Comparison of ENCODE assay signal across 27 mouse cellular contexts in genomic region chr6:49174616-49175015, GRCm38 (mm10). TPM values are rescaled to one million over a fixed set of nuclear protein-coding genes. Genes with fewer than 3 reads are reported as not detected.
"Had no signal": no experiment of that assay in that cellular context is flagged by ENCODE, and none has a peak within 500 bp of the region (broad histone marks: within the 10 kb centered on the region; RNA-seq: fewer than 3 reads in every experiment).

No protein-coding gene starts in this region.

- DNase-seq: gastrocnemius, adult 2 months; gastrocnemius, postnatal 10 days; gastrocnemius, postnatal 25 days; heart, adult 18-20 months; heart, postnatal 10 days; heart, postnatal 4 days; kidney, adult 18-20 months; kidney, adult 8-10 months; kidney, postnatal 14 days; kidney, postnatal 4 days; liver; liver, embryonic 13.5 days; liver, postnatal 0 days had no signal

- ATAC-seq: hindbrain, embryonic 16.5 days; inflammation-experienced regulatory T-cells, adult 6 months; liver, postnatal 0 days had no signal

- H3K9me3 ChIP-seq: hindbrain, embryonic 10.5 days; hindbrain, embryonic 12.5 days; intestine, embryonic 15.5 days; limb, embryonic 10.5 days; limb, embryonic 12.5 days; liver, embryonic 13.5 days; liver, embryonic 15.5 days had no signal

- H3K27me3 ChIP-seq: hindbrain, embryonic 12.5 days; intestine, embryonic 15.5 days; limb, embryonic 12.5 days; liver, embryonic 13.5 days; liver, embryonic 15.5 days had no signal

- H3K4me2 ChIP-seq: heart, embryonic 11.5 days; hindbrain, embryonic 12.5 days; hindbrain, embryonic 14.5 days; intestine, embryonic 15.5 days; limb, embryonic 12.5 days; liver, embryonic 11.5 days; liver, embryonic 13.5 days; liver, embryonic 15.5 days had no signal

- H3K4me3 ChIP-seq: gastrocnemius, adult 2 months; hindbrain, embryonic 10.5 days; hindbrain, embryonic 12.5 days; intestine, embryonic 15.5 days; layer of hippocampus, adult 2 months; left cerebral cortex, adult 2 months; limb, embryonic 10.5 days; limb, embryonic 12.5 days; liver, embryonic 13.5 days; liver, embryonic 15.5 days had no signal

- H3K9ac ChIP-seq: hindbrain, embryonic 12.5 days; hindbrain, embryonic 14.5 days; intestine, embryonic 15.5 days; limb, embryonic 12.5 days; liver, embryonic 13.5 days; liver, embryonic 15.5 days; liver, postnatal 0 days had no signal

- H3K36me3 ChIP-seq: hindbrain, embryonic 12.5 days; intestine, embryonic 15.5 days; limb, embryonic 10.5 days; limb, embryonic 12.5 days; liver, embryonic 13.5 days; liver, embryonic 15.5 days had no signal

- H3K27ac ChIP-seq: gastrocnemius, adult 2 months; hindbrain, embryonic 10.5 days; hindbrain, embryonic 12.5 days; hindbrain, embryonic 14.5 days; intestine, embryonic 15.5 days; kidney, postnatal 0 days; layer of hippocampus, adult 2 months; left cerebral cortex, adult 2 months; limb, embryonic 10.5 days; limb, embryonic 12.5 days; liver, embryonic 13.5 days; liver, embryonic 15.5 days had no signal

RNA-seq across cellular contexts. Expression of gene Igf2bp3, which starts 40.1 kb away (rescaled TPM):
- total RNA-seq: heart, adult 18-20 months; layer of hippocampus, adult 2 months had no signal
